Mouse (Mus musculus) heart, postnatal 10 days (tissue): Measurements from ENCODE around the gene Btnl4. TPM values are rescaled to one million over a fixed set of nuclear protein-coding genes. Genes with fewer than 3 reads are reported as not detected.
A peak's percentile ranks its signal among the peaks of the same experiment; 100 is the strongest.
"Not testable (repeated sequence)": the region's sequence is repeated elsewhere in the genome, so short reads cannot be mapped to it uniquely, and the experiment has no call there.

Source experiments
- DNase-seq, 2 experiments: peaks; one replicate each; pipeline ENCODE4 v3.0.0; 2021
- intact Hi-C: fragments of 180-260 bp; cut with DNase I; formaldehyde crosslinking; loops from one replicate; pipeline ENCODE4 v1.15.1; 2025
- total RNA-seq, 2 experiments: library from RNA; stranded (reverse); gene quantifications; 2 replicates each; pipeline ENCODE4 v1.2.3; 2021

The Btnl4 gene
- total RNA-seq, result not detected

GRCm38 (mm10) chr17:34477238-34478013, at the start of gene Btnl4:
TSS of gene Btnl4 (minus strand) at chr17:34477318.
- DNase-seq, intact Hi-C loops: not testable (repeated sequence)

- no peak for DNase-seq
- intact Hi-C loops, result no loop called here
Observed at GRCm38 (mm10) chr17:34519001-34519400, 41.9 kb upstream of the Btnl4 start.

GRCm38 (mm10) chr17:34518571-34518970, 41.5 kb upstream of the Btnl4 start:
- DNase-seq, intact Hi-C loops: not testable (repeated sequence)

- intact Hi-C loops, result no loop called here
- no peak for DNase-seq
Observed at GRCm38 (mm10) chr17:34517795-34518194, 40.7 kb upstream of the Btnl4 start.

GRCm38 (mm10) chr17:34517252-34517651, 40.1 kb upstream of the Btnl4 start, which contains the start of gene Btnl6:
TSS of gene Btnl6 (minus strand) at chr17:34517352.
- DNase-seq, result no peak
- intact Hi-C loops, result no loop called here

- intact Hi-C loops, result no loop called here
- DNase-seq, result no peak
Observed at GRCm38 (mm10) chr17:34516514-34516913, 39.4 kb upstream of the Btnl4 start.

GRCm38 (mm10) chr17:34511723-34512122, 34.6 kb upstream of the Btnl4 start:
- DNase-seq, result not testable (repeated sequence)
- intact Hi-C loops, result loop anchor here (5.0 kb wide), 1 partner anchor 106 kb away; the partner anchor contains the start of gene Egfl8

GRCm38 (mm10) chr17:34507591-34507990, 30.5 kb upstream of the Btnl4 start:
- intact Hi-C loops, result no loop called here
- DNase-seq, result no peak

GRCm38 (mm10) chr17:34497726-34498125, 20.6 kb upstream of the Btnl4 start:
- intact Hi-C loops, DNase-seq: not testable (repeated sequence)

GRCm38 (mm10) chr17:34497319-34497718, 20.2 kb upstream of the Btnl4 start:
- intact Hi-C loops, result not testable (repeated sequence)

GRCm38 (mm10) chr17:34496539-34496938, 19.4 kb upstream of the Btnl4 start:
- DNase-seq, result no peak
- intact Hi-C loops, result no loop called here

More at GRCm38 (mm10) chr17:34497319-34497718, 20.2 kb upstream of the Btnl4 start:
- DNase-seq, result not testable (repeated sequence)

- intact Hi-C loops, DNase-seq: not testable (repeated sequence)
Observed at GRCm38 (mm10) chr17:34495156-34495555, 18.0 kb upstream of the Btnl4 start.

GRCm38 (mm10) chr17:34492796-34493195, 15.7 kb upstream of the Btnl4 start:
- intact Hi-C loops, result no loop called here
- DNase-seq, result no peak

- intact Hi-C loops, result no loop called here
- DNase-seq, result no peak
Observed at GRCm38 (mm10) chr17:34476427-34476826, 691 bp downstream of the Btnl4 start.

GRCm38 (mm10) chr17:34475060-34475459, 2.1 kb downstream of the Btnl4 start:
- DNase-seq, result no peak
- intact Hi-C loops, result no loop called here

GRCm38 (mm10) chr17:34470491-34470890, 6.6 kb downstream of the Btnl4 start:
- no peak for DNase-seq
- intact Hi-C loops, result no loop called here

GRCm38 (mm10) chr17:34465906-34466305, 11.2 kb downstream of the Btnl4 start:
- DNase-seq, intact Hi-C loops: not testable (repeated sequence)

GRCm38 (mm10) chr17:34459255-34459654, 17.9 kb downstream of the Btnl4 start:
- intact Hi-C loops, result no loop called here
- DNase-seq, result no peak

GRCm38 (mm10) chr17:34457668-34458067, 19.4 kb downstream of the Btnl4 start:
- intact Hi-C loops, result no loop called here
- DNase-seq, result no peak

- intact Hi-C loops, result no loop called here
- DNase-seq, result no peak
Observed at GRCm38 (mm10) chr17:34448473-34449041, 28.6 kb downstream of the Btnl4 start.

- no peak for DNase-seq
- intact Hi-C loops, result loop anchor here (2.0 kb wide), 1 partner anchor 113 kb away; no protein-coding TSS in a partner anchor
Observed at GRCm38 (mm10) chr17:34441990-34442389, 35.1 kb downstream of the Btnl4 start.

- intact Hi-C loops, result loop anchor here (1.0 to 2.0 kb wide), 2 partner anchors 115 to 180 kb away; no protein-coding TSS in a partner anchor
- DNase-seq, result peak in 1 of 2 experiments; percentile 24
Observed at GRCm38 (mm10) chr17:34439795-34440194, 37.3 kb downstream of the Btnl4 start.
